Mouse (Mus musculus) spleen, adult 2 months (tissue): ENCODE results near the gene Sinhcaf. TPM values are rescaled to one million over a fixed set of nuclear protein-coding genes. Genes with fewer than 3 reads are reported as not detected.

ENCODE experiments used
- DNase-seq, 2 experiments: peaks; one replicate each; pipeline versions ENCODE4 v3.0.0 to v3.0.0-alpha.2; 2012 to 2021; ENCODE audit warnings: low spot score in 2 of 2, low read depth in 1 of 2
- H3K27ac ChIP-seq: fragments of 200-500 bp; 2 replicates; pipeline ENCODE4 v1.5.1; 2012; ENCODE audit warnings: low read length, inconsistent platforms; ENCODE audit not compliant: insufficient read depth
- H3K27me3 ChIP-seq: fragments of 200-500 bp; 2 replicates; pipeline ENCODE4 v1.6.1; 2012; ENCODE audit warnings: mild to moderate bottlenecking, moderate library complexity, low read length, inconsistent platforms; ENCODE audit not compliant: control insufficient read depth, insufficient read depth
- H3K36me3 ChIP-seq: fragments of 200-500 bp; 2 replicates; pipeline ENCODE4 v1.6.1; 2012; ENCODE audit warnings: mild to moderate bottlenecking, low read length, inconsistent platforms; ENCODE audit not compliant: control insufficient read depth, insufficient read depth
- H3K4me1 ChIP-seq: fragments of 200-500 bp; 2 replicates; pipeline ENCODE4 v1.6.1; 2011; ENCODE audit warnings: inconsistent platforms; ENCODE audit not compliant: control insufficient read depth, insufficient read depth, insufficient read length
- H3K4me3 ChIP-seq: fragments of 200-500 bp; 2 replicates; pipeline ENCODE4 v1.5.1; 2011; ENCODE audit warnings: mild to moderate bottlenecking, inconsistent platforms; ENCODE audit not compliant: insufficient read depth, insufficient read length; ENCODE audit errors: extremely low read depth
- CTCF ChIP-seq: fragments of 200-500 bp; IDR thresholded peaks from 2 replicates; pipeline ENCODE4 v1.5.1; 2011; ENCODE audit warnings: mild to moderate bottlenecking, inconsistent platforms; ENCODE audit not compliant: insufficient read depth, insufficient read length, insufficient replicate concordance; ENCODE audit errors: extremely low read depth
- POLR2A ChIP-seq: fragments of 200-500 bp; IDR thresholded peaks from 2 replicates; pipeline ENCODE4 v1.6.1; 2011; ENCODE audit warnings: low read depth, low read length, inconsistent platforms
- WGBS: fragments of 180-500 bp; shearing (Covaris S2); methylation state at CpG from one replicate; pipeline ENCODE4 v1.1.7; 2018; 5-methylcytosine and 5-hydroxymethylcytosine counted together
- polyA plus RNA-seq: library from polyadenylated mRNA; depleted of rRNA; stranded (reverse); fragments of >200 nt; gene quantifications from 2 replicates; pipeline ENCODE4 v1.2.3, GENCODE M21; 2012

Gene Sinhcaf
- polyA plus RNA-seq, 1 experiment, result 2.7 TPM

DNA sequence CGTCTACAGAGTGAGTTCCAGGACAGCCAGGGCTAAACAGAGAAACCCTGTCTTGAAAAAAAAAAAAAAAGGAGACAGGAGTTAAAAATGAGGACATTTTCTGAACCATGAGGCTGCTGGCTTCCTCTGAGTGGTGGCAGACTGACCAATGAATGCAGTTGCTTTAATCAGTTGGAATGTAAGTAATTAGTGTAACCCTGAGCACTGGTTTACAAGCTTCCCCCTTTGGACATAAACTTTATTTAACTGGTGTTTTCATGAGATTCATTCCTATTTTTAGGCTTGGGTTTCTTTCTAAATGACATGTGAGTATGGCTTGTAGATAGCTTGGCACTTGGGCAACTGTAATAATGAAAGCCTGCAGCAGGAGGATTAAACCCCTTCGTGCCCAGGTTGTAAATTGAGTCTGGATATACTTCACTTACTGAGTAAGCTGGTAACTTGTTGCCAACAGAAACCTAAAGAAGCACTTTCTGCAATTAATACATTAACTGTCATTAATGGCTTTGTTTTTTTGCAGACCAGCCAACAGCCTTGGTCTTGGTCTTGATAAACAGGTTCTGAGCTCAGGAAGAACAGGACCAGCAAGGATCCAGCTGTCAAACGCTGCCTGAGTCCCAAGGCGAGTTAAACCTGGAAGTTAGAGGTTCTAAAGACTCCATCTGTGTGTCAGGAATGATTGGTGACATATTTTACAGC, 13.4 kb upstream of the Sinhcaf start:
- no peaks in the 10 kb centered on the region for H3K27me3 ChIP-seq
- no peak for TF ChIP-seq CTCF
- TF ChIP-seq POLR2A, result no peak
- H3K4me1 ChIP-seq, result no peaks in the 10 kb centered on the region
- no peak overlapping the region for H3K4me3 ChIP-seq
- 78% methylated on average over 4 of the region's 4 CpGs for WGBS
- H3K27ac ChIP-seq, result no peak overlapping the region
- no peaks in the 10 kb centered on the region for H3K36me3 ChIP-seq
- no peak for DNase-seq

DNA sequence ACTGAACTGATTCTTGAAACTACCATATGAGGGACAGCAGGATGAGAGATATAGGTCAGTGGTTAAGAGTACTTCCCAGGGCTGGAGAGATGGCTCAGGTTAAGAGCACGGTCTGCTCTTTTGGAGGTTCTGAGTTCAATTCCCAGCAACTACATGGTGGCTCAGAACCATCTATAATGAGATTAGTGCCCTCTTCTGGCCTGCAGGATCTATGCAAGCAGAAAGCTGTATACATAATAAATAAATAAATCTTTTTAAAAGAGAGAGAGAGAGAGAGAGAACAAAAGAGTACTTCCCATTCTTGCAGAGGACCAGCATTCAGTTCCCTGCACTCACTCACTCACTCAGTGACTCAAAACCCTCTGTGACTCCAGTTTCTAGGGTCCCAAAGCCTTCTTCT, 12.4 kb upstream of the Sinhcaf start:
- no peak for TF ChIP-seq CTCF
- TF ChIP-seq POLR2A, result no peak
- H3K27me3 ChIP-seq, result no peaks in the 10 kb centered on the region
- no peaks in the 10 kb centered on the region for H3K4me1 ChIP-seq
- H3K36me3 ChIP-seq, result no peaks in the 10 kb centered on the region
- H3K4me3 ChIP-seq, result no peak overlapping the region
- H3K27ac ChIP-seq, result no peak overlapping the region
- 87% methylated on average over 1 of the region's 1 CpGs for WGBS
- no peak for DNase-seq

DNA sequence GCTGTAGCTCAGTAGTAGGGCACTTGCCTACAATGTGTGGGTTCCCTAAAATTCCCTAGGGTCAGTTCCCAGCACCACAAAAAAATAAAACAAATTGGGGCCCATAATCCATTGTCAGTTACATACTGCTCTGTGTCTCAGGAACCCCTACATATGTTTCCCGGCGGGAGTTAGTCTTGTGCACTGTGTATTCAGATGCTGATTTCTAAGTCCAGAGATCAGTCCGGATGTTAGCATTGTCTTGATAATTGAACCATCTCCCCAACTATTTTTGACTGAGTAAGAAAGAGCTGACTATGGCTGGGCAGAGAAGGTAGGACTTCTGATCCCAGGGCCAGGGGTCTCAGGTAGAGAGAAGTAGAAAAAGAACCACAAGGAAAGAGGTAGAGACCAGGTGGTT, 10.8 kb upstream of the Sinhcaf start:
- no peak overlapping the region for H3K4me3 ChIP-seq
- no peaks in the 10 kb centered on the region for H3K36me3 ChIP-seq
- H3K4me1 ChIP-seq, result no peaks in the 10 kb centered on the region
- WGBS, result 96% methylated on average over 3 of the region's 3 CpGs
- no peak for DNase-seq
- no peak for TF ChIP-seq CTCF
- no peak for TF ChIP-seq POLR2A
- H3K27ac ChIP-seq, result no peak overlapping the region
- no peaks in the 10 kb centered on the region for H3K27me3 ChIP-seq

DNA sequence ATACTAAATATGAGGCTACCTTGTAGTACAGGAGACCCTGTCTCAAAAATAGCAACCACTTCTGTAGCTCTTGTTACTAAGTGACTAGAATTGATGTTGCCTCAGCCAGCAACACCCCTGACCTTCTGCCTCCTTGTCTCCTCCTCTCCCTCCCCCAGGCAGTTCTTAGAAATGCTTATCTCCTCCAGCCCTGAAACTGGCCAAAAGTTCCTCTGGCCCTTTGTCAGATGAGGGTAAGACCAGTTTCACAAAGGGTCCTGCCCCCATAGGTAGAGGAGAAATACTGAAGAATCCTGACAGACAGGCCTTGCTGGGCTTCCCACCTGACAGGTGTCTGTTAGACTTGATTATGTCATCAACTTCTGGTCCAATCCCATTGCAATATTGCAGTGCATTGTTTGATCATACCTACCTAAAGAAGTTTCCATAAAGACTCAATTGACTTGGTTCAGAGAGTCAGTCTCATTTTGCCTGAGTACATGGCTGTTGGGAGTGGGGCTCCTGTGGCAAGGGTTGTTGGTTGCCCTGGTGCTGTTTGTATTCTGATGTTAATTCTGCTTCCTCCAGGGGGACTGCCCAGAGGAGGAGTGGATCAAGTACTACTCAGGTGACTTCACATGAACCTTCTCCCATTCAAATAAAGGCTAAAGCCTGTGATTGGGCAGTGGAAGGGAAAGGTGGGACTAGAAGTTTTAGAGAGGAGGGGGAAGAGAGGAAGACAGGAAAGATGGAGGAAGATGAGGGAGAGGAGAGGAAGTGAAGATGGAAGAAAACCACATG, 9.6 kb upstream of the Sinhcaf start:
- H3K36me3 ChIP-seq, result no peaks in the 10 kb centered on the region
- no peaks in the 10 kb centered on the region for H3K27me3 ChIP-seq
- no peak overlapping the region for H3K4me3 ChIP-seq
- TF ChIP-seq POLR2A, result no peak
- TF ChIP-seq CTCF, result no peak
- no peak overlapping the region for H3K27ac ChIP-seq
- no peak for DNase-seq
- no peaks in the 10 kb centered on the region for H3K4me1 ChIP-seq

DNA sequence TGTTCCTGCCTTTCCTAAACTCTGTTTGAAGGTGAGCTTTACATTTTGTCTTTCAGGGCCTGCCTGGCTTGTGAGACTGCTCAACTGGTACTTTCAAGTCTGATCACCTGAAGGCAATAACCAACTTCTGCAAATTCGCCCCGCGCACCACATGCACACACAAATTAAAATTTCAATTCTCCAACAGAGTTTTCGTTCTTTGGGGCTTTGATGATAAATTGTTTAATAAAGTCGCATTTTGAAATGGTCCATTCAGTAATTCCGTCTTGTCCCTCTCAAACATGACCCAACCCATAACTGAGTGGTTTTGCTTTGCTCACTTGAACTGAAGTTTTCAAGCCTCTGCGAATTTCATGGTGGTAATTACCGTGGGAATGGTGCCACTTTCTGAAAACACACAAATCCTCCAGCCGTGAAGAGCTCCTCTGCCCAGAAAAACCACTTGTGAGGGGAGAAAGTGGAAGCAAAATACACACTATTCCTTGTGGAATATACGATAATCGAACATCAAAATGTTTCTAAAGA, 676 bp upstream of the Sinhcaf start:
- 22% methylated on average over 11 of the region's 11 CpGs for WGBS
- peak overlapping the region; percentile 58 for H3K27ac ChIP-seq
- no peak for TF ChIP-seq POLR2A
- no peak for TF ChIP-seq CTCF
- H3K27me3 ChIP-seq, result no peaks in the 10 kb centered on the region
- H3K4me1 ChIP-seq, result peaks cover 2% of the 10 kb centered on the region
- no peaks in the 10 kb centered on the region for H3K36me3 ChIP-seq
- H3K4me3 ChIP-seq, result peak overlapping the region; percentile 71; the same call in 1 of the 2 replicates
- DNase-seq, result no peak

DNA sequence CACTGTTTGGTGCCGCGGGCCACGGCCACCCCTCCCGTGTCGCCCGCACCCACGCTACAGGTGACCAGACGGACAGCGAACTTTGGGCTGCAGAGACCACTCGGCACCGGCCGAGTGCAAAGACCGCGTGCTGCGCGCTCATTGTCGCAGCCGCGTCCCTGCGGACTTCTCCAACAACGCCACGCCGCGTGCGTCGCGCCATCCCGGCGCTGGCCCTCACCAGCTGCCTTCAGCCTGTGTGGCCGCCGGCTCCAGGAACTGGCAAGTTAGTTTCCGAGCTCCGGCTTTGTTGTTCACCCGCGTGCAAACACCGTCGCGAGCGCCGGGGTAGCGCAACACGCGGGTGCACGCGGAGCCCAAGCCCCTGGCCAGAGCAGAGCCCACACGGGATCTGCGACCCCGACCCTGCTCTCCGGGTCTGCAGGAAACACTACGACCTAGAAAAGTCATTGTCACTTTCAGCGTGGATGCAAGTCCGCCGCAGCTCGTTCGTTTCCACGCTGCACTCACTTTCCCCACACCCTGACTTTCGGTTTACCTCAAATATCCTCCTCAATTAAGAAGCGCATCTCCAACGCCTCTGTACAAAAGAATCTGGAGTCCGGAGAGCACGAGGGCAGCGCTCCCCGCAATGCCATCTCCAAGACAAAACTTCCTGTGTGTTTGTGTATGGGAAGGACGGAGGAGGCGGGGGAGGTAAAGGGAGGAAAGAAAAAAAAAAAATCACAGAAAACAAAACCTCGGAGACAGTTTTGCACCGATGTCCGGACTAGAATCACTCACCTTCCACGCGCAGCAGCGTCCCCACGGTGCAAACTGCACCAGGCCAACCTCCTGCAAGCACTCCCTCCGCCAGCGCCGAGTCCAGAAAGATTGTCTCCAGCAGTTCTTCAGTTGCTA, 508 bp downstream of the Sinhcaf start:
- peak; percentile 23 to 36 for DNase-seq
- Histone ChIP-seq H3K4me1 (peaks cover 2% of the 10 kb centered on the region), H3K27ac (peak overlapping the region; percentile 65), H3K27me3 (no peaks in the 10 kb centered on the region), H3K36me3 (no peaks in the 10 kb centered on the region), H3K4me3 (peak overlapping the region; percentile 86)
- TF ChIP-seq CTCF (no peak), POLR2A (no peak)
- WGBS, result under 1% methylated on average over 75 of the region's 75 CpGs
